Mouse (Mus musculus) testis, adult 2 months (tissue): ENCODE measurements around the gene Gm49392.

Source experiments
- CTCF ChIP-seq: fragments of 200-500 bp; IDR thresholded peaks from 2 replicates; pipeline ENCODE4 v1.5.1; 2012; ENCODE audit warnings: low read depth, mild to moderate bottlenecking, inconsistent platforms, low read length, moderate library complexity; ENCODE audit not compliant: control insufficient read depth, insufficient read depth, insufficient replicate concordance
- POLR2A ChIP-seq: fragments of 200-500 bp; IDR thresholded peaks from 2 replicates; pipeline ENCODE4 v1.6.1; 2012; ENCODE audit warnings: low read depth, mild to moderate bottlenecking, inconsistent platforms, low read length, moderate library complexity; ENCODE audit not compliant: control insufficient read depth

DNA sequence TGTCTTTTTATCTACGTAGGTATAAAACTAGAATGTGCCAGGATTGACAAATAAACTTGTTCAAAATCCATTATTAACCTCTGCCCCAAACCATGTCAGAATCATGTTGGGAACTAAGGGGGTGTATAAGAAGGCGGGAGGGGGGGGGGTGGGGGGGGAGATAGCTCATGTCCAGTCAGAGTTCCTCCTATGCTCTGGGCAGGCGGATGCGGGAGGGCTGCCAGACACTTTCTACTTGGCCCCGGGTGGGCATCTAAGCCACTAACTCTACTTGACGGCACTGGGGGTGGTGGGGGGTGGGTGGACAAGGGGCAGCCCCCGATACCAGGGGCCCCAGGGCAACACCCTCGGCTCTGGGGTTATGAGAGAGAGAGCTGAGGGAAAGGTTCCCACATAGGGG lies 53.5 kb downstream of the Gm49392 start:
- TF ChIP-seq CTCF (no peak), POLR2A (no peak)
